Mouse (Mus musculus) MEL-GATA-1-ER (cell line): ENCODE measurements around the gene Papss1.

Source experiments
- DNase-seq: peaks from one replicate; pipeline ENCODE4 v3.0.0-alpha.2; 2012; ENCODE audit warnings: low read depth; ENCODE audit errors: extremely low read depth

Papss1 gene

DNA sequence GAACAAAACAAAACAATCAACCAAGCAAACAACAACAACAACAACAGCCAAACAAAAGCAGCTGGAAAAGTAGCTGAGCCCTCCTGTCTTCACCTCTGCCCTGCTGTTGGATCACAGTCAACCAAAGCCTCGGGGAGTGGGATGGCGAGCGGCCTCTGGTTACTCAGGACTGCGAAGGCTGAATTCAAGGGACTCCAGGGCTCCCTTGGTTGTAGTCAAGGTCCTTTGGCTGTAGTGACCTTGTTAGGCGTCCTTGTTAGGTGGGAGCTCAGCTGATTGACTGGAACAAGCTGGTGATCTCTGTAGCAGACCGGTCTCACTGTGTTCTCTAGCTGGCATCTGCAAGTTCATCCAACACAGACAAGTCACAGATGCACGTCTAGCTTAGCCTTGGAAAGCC is 16.5 kb downstream of the Papss1 start:
- DNase-seq, result no peak

DNA sequence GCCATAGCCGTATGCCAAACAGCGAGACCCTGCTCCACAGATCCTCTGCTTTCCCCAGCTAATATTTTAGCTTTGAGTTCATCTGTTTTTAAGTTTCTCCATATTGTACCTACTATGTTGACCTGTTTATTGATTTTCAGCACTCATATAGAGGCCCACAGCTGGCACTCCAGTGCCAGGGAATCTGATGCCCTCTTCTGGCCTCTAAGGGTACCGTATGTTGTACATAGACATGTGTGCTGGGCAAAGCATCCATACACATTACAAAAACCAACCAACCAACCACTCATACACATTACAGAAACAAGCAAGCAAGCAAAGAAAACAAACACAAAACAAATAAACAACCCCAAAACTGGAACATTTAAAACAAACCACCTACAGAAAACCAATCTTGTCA is 22.2 kb downstream of the Papss1 start:
- no peak for DNase-seq

DNA sequence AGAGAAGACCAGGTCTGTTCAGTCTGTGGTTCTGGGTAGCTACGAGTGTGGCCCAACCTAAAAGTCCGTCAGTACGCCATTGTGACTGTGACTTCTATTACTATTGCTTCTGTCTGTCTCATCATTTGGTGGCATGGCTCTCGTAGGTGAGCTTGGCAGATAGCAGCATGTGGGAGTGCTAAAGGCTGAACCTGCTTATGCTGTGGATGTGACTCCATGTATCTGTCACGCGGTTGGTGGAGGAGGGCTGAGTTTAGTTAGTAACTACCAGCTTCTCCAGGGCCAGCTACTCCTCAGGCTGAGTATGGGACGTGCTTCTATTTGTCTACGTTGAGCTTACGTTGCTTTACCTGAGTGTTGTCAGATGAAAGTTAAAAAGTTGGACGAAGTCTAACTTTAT is 23.4 kb downstream of the Papss1 start:
- no peak for DNase-seq

DNA sequence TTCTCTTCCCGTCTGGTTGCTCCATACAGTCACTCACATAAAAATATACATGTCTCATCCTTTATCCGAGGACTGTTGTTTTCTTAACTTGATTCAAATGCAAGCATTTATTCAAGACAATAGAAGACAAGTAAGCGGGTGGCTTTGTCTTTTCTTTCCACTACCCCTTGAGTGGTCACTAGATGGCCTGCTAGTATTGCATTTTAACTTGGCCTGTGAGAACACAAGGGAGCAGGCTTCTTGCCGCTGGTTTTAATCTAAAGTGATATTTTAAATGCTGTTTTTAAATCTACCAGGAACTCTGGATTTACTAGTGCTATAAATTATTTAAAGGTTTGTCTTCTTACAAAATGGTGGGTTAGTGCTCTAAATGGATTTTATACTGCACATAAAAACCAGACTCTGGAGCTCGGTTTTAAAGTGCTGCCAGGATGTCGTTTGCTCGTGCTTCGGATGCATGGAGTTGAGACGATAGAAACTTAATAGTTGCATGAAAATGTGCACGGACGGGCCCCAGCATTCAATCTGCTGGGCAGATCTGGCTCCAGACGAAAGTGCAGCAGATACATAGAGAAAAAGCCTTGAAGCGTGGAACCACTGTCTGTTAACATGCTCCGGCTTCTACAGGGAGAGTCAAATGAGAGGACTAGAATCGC is 28.7 kb downstream of the Papss1 start:
- no peak for DNase-seq

DNA sequence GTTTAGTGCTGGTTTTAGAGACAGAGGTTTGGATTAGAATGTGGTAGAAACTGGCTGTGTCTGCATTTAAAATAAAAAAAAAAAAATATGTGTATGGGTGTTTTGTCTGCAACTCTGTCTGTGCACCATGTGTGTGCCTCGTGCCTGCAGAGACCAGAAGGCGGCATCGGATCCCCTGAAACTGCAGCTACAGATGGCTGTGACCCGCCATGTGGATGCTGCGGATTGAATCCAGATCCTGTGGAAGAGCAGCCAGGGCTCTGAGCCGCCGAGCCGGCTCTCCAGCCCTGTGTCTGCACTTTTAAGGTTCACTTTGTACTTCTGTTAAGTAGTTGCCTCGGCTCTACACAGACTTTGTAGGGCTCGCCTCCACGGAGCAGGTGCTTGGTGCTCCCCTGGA is 29.8 kb downstream of the Papss1 start:
- no peak for DNase-seq

DNA sequence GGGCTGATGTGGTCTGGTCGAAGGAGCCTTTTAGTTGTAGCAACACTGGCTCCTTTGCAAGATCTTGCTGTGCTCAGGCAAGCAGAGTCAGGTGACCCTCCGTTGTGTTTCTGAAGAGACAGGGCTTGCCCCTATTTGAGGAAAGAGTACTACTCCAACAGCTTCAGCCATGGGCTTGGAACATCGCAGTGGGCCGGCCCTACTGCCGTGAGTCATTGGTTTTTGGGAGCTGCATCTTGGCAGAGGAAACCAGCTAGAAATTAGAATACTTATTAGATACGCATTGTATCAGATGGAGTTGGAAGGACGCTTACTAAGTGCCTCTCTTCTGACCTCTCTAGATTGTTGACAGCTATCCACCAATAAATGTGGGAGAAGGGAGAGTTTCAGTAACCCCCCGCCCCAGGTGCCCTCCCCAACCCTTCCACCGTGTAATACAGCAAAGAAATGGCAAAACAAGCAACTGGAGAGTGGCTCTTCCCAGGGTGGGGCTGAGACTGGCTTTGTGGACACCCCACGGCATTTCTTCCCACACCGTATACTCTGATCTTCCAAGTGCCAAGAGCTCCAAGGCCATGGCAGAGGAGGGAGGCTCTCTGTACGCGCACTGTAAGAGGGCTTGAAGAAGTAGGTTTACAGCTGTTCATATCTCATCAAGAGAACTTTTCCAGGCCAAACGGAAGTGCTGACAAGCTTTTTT is 31.1 kb downstream of the Papss1 start:
- DNase-seq, result no peak

DNA sequence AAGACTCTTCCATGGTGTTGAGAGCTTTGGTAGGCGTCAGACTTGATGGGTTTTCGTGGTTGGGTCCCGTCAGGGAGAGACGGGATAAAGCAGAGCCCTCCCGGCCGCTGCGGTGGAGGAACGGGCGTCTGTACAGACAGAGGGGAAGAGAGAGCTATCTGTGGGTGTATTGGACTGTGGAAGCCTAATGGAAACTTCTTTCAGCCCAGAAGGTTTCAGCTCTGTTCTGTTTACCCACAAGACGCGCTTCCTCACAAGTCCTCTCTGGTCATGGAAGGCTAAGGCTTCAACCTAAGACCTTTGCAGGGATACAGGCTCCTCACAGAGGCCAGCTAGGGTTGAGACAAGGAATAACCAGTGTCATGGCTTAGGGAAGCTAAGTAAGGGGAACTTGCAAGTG is 36.2 kb downstream of the Papss1 start:
- no peak for DNase-seq

DNA sequence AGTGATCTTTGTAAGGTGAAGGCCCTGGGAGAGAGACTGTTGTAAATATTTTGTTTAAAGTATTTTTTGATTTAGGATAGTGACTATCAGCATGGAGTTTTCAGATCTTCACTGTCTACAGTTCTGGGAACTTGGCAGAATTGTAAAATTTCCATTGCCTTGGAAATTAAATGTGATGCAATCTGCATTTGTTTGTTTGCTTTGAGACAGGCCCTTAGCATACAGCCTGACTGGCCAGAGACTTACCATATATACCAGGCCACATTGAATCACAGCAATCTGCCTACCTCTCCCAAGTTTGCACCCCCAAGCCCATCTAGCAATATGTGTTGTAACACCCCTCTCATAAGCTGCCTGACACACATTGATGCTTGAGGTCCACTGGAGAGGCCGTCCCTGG is 36.8 kb downstream of the Papss1 start:
- DNase-seq, result no peak

DNA sequence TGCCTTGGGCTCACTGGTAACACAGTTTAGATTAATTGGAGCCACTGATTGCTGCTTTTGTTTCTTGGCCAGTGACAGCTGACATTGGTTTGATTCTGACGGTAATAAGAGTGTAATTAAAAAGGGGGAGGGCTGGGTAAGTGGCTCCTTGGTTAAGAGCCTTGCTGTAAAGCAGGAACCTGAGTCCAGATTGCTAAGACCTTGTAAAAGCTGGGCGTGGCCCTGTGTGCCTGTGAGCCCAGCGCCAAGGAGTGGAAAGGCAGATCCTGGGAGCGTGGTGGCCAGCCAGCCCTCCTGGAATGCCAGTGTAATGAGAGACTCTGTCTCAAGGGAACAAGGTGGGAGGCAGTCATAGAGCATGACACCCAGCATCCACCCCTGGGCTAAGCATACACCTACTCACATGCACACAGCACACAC is 38.4 kb downstream of the Papss1 start:
- DNase-seq, result no peak

DNA sequence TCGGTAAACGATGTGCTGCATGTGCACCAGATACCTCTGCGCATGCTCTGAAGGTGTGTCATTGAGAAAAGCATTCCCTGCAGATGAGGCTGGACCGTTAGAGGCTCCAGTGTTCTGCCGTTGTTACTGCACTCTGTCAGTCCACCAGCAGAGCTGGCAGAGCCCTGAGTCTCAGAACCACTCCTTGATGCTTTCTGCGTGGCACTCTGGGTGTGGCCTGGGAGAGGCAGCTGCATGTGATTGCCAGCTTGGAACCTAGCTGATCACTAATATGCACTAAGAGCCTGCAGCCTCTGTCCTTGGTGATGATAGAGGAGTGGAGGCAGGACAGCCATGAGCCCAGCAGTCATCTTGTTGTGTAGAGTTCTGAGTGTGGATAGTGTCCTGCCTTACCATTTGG is 43.5 kb downstream of the Papss1 start:
- no peak for DNase-seq

DNA sequence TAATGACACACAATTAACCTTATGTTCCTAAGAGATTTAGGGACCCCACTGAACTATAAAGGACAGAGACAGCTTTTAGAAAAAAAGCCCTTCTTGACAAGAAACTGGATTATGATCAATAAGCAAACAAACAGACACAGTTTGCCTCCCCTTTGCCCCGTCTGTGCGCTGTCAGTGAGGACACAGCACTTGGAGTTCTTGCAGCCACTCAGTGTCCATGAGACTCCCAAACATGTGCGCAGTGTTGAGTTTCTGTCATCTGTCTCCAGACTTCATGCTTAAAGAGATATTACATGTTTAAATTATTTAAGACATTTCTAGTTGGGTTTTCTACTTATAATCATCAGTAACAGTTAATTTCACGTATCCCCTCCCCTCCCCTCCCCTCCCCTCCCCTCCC is 45.1 kb downstream of the Papss1 start:
- no peak for DNase-seq

DNA sequence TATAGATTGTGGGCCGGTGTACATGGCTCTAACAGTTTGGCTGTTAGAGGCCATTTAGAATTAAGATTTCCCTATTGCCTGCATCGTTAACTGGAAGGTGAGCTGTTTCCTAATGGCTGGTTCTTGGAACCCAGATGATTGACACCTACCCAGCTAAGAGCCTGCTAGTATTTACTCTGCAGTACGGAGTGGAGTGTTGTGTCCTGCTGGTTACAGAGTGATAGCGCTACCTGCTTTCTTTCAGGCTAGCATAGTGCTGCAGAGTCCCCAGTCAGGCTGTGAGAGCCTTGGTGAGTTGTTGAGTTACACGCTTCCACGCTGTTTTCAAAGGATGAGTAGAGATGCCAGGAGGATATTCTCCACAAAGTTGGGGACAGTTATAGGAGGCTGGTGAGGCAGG is 46.0 kb downstream of the Papss1 start:
- no peak for DNase-seq

DNA sequence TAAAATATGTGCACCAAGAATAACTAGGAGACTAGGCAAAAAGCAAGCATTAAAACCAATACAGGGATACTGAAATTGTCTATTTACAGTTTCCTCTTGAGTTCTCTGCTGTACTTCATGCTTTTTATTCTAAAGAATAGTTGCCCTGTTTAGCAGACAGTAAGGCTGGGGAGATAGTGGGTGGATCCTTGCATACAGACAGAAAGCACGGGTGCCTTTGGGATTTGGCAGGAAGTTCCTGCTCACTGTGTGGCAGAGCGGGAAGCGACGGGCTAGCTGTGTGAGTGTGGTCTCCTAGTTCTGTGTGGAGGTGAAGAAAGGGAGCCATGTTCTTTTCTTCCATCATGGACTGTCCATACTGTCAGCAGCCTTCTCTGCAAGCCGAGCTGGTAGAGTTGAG is 48.3 kb downstream of the Papss1 start:
- no peak for DNase-seq

DNA sequence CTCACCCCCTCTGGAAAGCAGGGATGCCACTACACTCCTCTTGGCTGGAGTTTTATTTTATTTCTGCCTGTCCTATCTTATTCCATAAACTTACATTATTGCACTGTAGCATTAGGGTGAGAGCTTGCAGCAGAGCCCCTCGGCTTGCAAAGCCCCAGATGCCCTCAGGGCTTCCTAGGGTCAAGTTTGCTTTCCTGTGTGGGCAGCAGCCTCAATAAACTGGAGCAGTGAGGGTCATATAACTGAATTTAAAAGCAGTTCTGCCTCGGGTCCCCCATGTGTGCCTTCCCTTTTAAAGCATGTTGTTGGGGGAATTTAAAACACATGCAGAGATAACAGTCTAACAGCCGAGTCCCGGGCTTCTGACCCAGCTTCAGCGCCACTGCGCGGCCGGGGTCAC is 49.5 kb downstream of the Papss1 start:
- DNase-seq, result no peak

DNA sequence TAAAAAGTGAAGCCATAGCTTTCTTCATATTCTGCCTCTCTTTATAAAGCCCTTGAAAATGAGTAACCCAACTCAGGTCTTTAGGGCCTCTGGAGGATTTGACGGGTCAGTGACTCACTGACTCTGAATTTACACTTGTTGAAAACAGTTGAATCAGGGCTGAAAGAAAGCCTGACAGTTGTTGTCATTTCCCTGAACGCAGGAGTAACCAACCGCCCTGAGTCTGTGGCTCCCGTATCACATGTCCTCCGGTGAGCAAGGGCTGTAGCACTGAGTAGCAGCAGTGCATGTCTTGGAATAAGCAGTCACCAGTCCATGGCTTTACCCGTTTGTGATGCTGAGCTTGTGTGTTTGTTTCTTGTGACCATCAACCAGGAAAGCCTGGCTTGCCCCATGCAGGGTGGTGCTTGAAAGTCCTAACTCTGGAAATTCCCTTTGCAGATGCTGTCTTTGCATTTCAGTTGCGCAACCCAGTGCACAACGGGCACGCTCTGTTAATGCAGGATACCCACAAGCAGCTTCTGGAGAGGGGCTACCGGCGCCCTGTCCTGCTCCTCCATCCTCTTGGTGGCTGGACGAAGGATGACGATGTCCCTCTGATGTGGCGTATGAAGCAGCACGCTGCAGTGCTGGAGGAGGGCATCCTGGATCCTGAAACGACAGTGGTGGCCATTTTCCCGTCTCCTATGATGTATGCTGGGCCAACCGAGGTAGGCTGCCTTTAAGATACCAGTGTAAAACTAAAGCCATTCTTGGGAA is 54.2 kb downstream of the Papss1 start:
- DNase-seq, result no peak

DNA sequence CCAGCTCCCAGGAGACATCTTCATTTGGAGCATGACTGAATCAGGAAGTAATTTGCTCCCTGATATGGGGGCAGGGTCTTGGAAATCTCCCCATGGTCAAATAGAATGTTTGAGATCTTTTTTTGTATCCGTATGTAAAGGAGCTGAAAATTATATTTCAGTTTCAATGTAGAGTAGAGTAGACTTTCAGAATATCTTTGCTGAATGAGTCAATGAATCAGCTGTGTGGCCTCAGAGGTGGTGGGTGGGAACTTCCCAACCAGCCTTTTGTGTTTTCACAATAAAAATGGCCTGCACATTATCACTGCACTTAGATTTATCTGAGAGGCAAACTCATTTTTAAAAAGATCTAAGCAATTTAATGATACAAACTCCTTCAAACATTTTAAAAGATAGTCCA is 58.6 kb downstream of the Papss1 start:
- DNase-seq, result no peak

DNA sequence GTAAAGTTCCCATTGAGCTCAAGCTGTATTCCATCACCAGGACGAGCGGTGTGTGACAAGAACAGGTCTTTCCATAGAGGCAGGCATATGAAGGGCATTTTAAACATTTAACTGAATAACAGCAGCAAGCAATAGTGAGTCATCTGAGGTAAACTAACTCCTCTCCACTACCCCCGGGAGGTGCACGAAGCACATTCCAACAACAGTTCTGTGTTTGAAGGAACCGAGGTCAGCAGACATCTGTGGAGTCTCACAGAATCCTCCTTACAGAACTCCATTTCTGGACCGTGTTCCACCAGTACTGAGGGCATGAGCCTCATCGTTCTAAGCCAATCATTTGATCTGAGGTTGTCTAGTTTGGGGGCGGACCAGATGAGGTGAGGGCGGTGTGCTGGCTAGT is 59.5 kb downstream of the Papss1 start:
- no peak for DNase-seq

DNA sequence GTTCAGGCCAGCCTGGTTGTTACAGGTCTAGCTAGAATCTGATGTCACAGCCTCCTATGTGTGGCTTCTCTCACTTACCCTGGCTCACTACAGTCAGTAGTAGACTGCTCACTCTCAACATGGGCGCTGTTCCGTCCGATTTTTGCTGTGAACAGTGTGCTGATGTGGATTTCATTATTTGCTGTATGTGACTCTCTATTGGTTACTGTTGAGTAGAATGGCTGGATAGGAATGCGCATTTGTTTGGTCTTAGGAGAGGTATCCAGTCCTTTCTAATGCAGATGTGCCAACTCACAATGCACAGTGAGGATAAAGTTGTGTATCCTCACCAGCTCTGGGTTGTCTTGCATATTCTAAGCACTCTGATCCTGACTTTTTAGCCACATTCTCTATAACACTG is 62.9 kb downstream of the Papss1 start:
- no peak for DNase-seq

DNA sequence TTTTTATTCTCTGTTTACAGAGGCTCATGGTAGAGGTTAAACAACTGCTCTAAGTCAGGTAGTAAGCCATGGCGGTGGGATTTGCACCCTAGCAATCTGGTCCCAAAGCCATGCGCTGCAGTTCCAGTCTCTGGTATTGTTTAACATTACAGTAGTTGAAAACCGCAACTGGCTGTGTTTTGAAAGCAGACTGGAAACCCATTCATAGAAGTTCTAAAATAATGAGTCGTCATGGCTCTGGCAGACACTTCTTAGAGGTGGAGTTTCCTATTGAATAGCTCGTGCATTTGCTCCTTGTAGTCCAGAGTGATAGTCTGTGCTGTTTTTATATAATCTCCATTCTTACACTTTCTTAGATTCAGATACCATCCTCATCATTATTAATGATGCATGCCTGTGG is 63.7 kb downstream of the Papss1 start:
- no peak for DNase-seq

DNA sequence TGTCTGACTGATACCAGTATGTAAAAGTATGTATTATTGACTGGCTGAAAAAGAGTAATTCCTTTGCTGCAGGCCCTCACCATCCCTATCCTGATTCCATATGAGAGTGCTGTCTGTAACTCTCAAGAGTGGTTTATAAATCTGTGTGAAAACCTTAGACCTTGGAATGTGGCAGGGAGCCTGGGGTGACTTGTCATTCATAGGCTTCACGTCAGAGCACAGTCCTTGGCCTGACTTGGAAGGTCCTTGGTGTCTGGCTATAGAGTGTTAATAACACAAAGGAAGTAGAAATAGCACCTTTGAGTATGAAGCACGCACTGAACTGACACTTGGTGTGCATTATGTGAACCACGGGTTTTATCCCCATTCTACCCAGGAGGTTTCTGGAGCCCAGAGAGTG is 64.4 kb downstream of the Papss1 start:
- DNase-seq, result no peak

DNA sequence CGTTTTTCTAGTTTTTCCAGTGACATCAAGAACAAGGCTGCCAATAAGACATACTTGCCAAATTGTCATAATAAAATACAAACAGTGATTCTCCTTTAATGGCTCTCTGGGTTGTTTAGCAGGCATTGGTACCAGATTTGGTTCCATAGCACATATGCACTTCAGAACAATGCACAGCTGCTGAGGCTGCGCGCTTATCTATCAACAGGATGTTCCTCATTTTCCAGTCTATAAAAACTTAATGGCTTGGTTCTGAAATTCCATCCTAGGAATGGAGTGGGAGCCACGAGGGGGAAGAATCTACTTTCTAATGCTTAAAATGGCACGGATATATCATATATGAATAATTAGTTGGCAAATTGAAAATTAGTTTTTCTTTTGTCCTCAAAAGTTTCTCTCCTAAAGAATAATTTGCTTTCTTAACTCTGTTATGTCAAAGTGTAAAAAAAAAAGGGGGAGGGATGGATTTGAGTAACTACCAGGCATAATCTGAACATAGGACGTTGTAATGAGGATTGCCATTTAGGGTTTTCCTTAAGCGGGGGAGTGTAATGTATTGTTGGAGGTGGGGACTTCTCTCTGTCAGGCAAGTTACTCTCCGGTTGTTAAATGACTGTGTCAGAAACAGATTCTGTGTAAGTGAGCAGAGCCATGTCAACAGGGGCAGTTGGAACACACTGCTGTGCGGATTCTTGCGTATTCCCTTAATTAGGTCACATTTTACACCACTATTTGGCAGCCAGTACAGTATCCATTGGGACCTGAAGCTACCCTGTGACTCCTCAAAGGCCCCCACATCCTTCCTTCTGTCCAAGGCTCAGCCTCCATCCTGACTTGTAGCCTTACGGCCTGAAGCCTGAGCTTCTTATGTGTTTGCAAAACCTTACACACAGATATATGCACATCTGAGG is 66.1 kb downstream of the Papss1 start:
- no peak for DNase-seq
